Mouse (Mus musculus): Measurements from ENCODE around the gene Klf15. TPM values are rescaled to one million over a fixed set of nuclear protein-coding genes. Genes with fewer than 3 reads are reported as not detected.

Klf15 gene
- polyA plus RNA-seq, 1 experiment = 31.9 TPM

DNA sequence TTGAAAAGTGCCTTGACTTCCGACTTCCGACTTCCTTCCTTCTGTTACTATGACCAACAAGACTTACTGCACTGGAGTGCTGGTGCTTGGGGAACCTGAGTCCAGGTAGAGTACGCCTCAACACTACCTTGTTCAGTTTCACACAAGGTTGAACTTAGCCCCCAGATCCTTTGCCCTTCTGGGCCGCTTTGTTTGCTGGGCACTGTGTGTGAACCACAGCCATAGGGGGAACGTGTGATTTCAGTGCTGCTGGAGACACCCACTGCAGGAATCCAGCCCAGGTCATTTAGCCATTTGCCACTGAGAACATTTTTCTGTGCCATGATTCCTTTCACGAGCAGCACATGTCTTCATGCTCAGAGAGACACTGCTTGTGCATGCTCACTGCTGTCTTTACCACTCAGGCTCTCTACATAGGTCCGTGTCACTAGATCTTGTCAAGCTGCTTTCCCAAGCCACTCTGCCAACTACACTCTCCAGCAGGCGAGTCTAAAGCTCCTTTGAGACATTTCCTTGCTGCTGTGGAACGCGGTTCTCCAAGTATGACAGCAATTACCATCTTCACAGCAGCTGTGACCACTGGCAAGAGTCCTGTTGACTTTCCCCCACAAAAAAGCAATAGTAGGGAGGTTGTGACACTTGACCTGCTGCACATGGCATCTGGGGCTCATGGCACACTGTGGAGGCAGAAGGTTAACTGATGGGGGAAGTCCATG, 26.0 kb upstream of the Klf15 start:
- Histone ChIP-seq H3K27ac (ENCODE audit: insufficient read depth, low read length) (no peak overlapping the region), H3K4me3 (ENCODE audit: insufficient read depth, low read length) (no peak overlapping the region), H3K4me1 (ENCODE audit: control insufficient read depth, insufficient read depth, low read length) (no peaks in the 10 kb centered on the region; the same call in 1 of the 2 replicates)
- TF ChIP-seq CTCF (IDR thresholded peaks at IDR 0.05; ENCODE audit: extremely low read depth, insufficient read depth, low read length) (no peak), POLR2A (IDR thresholded peaks at IDR 0.05; ENCODE audit: extremely low read depth, insufficient read depth, low read length) (no peak)

DNA sequence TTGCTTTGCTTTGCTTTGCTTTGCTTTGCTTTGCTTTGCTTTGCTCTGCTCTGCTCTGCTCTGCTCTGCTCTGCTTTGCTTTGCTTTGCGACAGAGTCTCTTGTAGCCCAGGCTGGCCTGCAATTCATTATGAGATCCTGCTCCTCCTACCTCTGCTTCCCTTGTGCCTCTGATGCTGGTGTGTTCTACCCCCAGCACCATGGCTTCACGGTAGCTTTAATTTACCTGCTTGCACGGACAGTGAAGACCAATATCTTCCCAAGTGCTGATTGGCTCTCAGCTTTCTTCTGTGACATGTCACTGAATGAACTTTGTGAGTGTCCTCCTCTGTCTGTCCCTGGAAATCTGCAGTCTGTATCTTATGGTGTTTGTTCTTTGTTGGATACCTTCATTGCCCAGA, 25.3 kb upstream of the Klf15 start:
- H3K27ac ChIP-seq (ENCODE audit: insufficient read depth, low read length) = no peak overlapping the region
- TF ChIP-seq CTCF (IDR thresholded peaks at IDR 0.05; ENCODE audit: extremely low read depth, insufficient read depth, low read length) (no peak), POLR2A (IDR thresholded peaks at IDR 0.05; ENCODE audit: extremely low read depth, insufficient read depth, low read length) (no peak)
- H3K4me1 ChIP-seq (ENCODE audit: control insufficient read depth, insufficient read depth, low read length) = no peaks in the 10 kb centered on the region; the same call in 1 of the 2 replicates
- no peak overlapping the region for H3K4me3 ChIP-seq (ENCODE audit: insufficient read depth, low read length)

DNA sequence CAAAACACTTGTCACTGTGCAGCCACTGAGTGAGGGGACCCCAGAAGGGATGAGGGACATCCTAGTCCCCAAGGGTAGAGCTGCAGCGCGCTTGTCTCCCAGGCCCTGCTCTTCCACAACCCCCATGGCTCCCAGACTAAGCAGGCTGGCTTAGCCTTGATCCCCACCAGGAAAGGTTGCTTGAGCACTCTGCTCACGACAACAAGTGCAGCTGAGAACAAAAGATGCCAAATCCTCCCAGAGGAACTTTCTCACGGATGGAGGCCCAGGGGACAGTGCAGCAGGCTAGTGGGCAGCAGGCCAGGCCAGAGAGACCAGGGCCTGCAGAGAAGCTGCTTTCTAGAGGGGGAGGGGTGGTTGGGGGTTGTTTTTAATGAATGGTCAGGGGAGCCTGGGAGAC, 15.5 kb upstream of the Klf15 start:
- TF ChIP-seq POLR2A (IDR thresholded peaks at IDR 0.05; ENCODE audit: extremely low read depth, insufficient read depth, low read length) = no peak
- TF ChIP-seq CTCF (IDR thresholded peaks at IDR 0.05; ENCODE audit: extremely low read depth, insufficient read depth, low read length) = no peak
- Histone ChIP-seq H3K27ac (ENCODE audit: insufficient read depth, low read length) (no peak overlapping the region), H3K4me1 (ENCODE audit: control insufficient read depth, insufficient read depth, low read length) (no peaks in the 10 kb centered on the region), H3K4me3 (ENCODE audit: insufficient read depth, low read length) (no peak overlapping the region)

DNA sequence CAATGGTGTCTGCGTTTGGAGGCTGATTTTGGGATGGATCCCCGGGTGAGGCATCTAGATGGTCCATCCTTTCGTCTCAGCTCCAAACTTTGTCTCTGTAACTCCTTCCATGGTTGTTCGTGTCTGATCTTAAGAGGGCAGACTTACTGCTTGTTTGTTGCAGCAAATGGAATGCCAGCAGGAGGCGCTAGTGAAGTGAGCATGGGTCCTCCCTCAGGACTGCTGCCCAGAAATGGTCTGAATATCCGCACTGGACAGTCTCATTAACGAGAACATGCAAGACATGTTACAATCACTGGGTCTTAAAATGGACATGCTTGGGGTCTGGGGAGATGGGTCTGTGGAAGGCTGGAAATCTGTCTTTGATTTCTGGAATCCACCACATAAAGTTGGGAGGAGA, 12.2 kb upstream of the Klf15 start:
- H3K27ac ChIP-seq (ENCODE audit: insufficient read depth, low read length) = no peak overlapping the region
- no peaks in the 10 kb centered on the region for H3K4me1 ChIP-seq (ENCODE audit: control insufficient read depth, insufficient read depth, low read length)
- no peak overlapping the region for H3K4me3 ChIP-seq (ENCODE audit: insufficient read depth, low read length)
- TF ChIP-seq CTCF (IDR thresholded peaks at IDR 0.05; ENCODE audit: extremely low read depth, insufficient read depth, low read length) (peak; percentile 87), POLR2A (IDR thresholded peaks at IDR 0.05; ENCODE audit: extremely low read depth, insufficient read depth, low read length) (no peak)

DNA sequence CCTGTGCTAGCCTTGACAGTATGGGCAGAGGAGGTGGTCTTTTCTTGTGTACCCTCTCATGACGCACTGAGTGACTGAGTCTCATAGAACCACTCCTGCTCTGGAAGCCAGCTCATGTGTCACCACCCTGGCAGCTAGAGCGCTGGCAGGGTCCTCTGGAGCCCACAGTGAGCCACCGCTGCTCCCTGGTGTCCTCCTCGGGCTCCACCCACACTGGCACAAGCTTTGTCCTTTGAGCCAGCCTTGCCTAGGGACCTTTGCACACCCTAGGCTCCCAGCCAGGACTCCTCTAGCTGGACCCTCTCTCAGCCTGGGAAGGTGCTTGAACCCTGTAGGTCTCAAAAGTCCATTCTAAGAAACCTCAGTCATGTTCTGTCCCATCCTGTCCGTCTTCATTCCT, 11.7 kb upstream of the Klf15 start:
- no peaks in the 10 kb centered on the region for H3K4me1 ChIP-seq (ENCODE audit: control insufficient read depth, insufficient read depth, low read length)
- no peak for TF ChIP-seq POLR2A (IDR thresholded peaks at IDR 0.05; ENCODE audit: extremely low read depth, insufficient read depth, low read length)
- no peak for TF ChIP-seq CTCF (IDR thresholded peaks at IDR 0.05; ENCODE audit: extremely low read depth, insufficient read depth, low read length)
- H3K27ac ChIP-seq (ENCODE audit: insufficient read depth, low read length) = no peak overlapping the region
- H3K4me3 ChIP-seq (ENCODE audit: insufficient read depth, low read length) = no peak overlapping the region

DNA sequence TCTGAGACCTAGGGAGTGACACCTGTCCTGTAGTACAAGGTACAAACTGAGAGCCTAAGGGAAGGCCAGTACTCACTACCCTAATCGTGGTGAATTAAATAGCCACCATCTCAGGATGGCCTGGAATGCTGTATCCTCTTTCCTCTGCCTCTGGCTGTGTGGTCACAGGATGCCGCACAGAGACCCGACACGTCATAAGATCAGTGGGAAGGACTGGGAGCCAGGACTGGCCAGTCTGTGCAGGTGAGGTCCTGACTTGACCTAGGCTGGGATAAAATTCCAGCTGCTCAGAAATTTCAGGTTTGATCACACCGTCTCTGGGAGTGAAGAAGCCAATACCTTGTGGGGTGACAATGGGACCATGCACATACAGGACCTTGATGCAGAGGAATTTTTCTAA, 10.9 kb upstream of the Klf15 start:
- Histone ChIP-seq H3K27ac (ENCODE audit: insufficient read depth, low read length) (no peak overlapping the region), H3K4me3 (ENCODE audit: insufficient read depth, low read length) (no peak overlapping the region), H3K4me1 (ENCODE audit: control insufficient read depth, insufficient read depth, low read length) (no peaks in the 10 kb centered on the region)
- no peak for TF ChIP-seq CTCF (IDR thresholded peaks at IDR 0.05; ENCODE audit: extremely low read depth, insufficient read depth, low read length)
- TF ChIP-seq POLR2A (IDR thresholded peaks at IDR 0.05; ENCODE audit: extremely low read depth, insufficient read depth, low read length) = no peak

DNA sequence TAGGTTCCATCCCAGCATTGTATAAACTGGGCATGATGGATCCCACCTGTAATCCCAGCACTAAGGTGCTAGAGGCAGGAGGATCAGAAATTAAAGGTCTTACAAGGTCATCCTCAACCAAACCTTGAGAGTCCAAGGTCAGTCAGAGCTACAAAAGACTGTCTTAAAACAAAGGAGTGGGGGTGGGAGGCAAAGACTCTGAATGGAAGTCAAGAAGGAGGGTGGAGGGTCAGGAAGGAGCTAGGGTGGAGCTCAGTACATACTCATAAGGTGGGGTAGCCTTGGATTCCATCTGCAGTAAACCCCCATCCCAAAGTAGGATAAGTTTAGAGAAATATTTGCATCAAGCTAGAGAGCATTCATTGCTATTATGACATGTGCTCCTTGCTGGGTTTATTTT, 9.8 kb upstream of the Klf15 start:
- H3K4me3 ChIP-seq (ENCODE audit: insufficient read depth, low read length) = no peak overlapping the region
- no peak for TF ChIP-seq POLR2A (IDR thresholded peaks at IDR 0.05; ENCODE audit: extremely low read depth, insufficient read depth, low read length)
- TF ChIP-seq CTCF (IDR thresholded peaks at IDR 0.05; ENCODE audit: extremely low read depth, insufficient read depth, low read length) = no peak
- no peak overlapping the region for H3K27ac ChIP-seq (ENCODE audit: insufficient read depth, low read length)
- H3K4me1 ChIP-seq (ENCODE audit: control insufficient read depth, insufficient read depth, low read length) = no peaks in the 10 kb centered on the region

DNA sequence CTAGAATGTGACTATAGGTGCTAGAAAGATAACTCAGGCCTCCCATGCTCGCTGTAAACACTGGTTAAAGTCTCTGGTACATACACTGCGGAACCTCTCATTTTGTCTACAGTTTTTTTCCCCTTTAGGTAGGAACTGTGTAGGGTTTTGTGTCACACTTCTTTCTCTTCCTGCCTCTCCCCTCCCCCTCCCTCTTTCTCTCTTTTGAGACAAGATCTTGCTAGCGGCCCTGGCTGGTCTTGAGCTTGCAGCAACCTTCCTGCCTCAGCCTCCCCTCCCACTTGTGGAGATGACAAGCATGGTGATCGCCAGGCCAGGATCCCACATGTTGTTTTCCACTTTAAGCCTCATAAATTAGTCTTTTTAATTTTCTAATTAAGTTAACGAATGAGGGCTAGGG, 8.6 kb upstream of the Klf15 start:
- Histone ChIP-seq H3K4me3 (ENCODE audit: insufficient read depth, low read length) (no peak overlapping the region), H3K27ac (ENCODE audit: insufficient read depth, low read length) (no peak overlapping the region), H3K4me1 (ENCODE audit: control insufficient read depth, insufficient read depth, low read length) (no peaks in the 10 kb centered on the region)
- TF ChIP-seq POLR2A (IDR thresholded peaks at IDR 0.05; ENCODE audit: extremely low read depth, insufficient read depth, low read length) (no peak), CTCF (IDR thresholded peaks at IDR 0.05; ENCODE audit: extremely low read depth, insufficient read depth, low read length) (no peak)

DNA sequence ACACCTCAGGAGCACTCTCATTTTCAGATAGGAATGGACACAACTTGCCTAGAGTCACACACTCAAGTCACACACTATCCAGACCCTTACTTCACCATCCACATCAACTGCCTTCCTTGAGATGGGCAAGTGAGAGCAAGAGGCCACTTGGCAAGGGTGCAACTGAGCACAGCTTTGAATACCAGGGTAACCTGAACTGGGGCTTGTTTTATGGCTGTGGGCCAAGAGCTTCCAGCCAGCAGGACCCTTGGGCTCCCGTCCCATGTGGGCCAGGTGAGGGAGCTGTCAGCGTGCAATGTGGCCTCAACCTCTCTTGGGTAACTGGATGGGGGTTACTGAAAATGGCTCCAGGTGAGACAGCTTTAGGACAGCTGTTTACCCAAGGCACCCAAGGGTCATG, 5.0 kb upstream of the Klf15 start:
- no peaks in the 10 kb centered on the region for H3K4me1 ChIP-seq (ENCODE audit: control insufficient read depth, insufficient read depth, low read length)

DNA sequence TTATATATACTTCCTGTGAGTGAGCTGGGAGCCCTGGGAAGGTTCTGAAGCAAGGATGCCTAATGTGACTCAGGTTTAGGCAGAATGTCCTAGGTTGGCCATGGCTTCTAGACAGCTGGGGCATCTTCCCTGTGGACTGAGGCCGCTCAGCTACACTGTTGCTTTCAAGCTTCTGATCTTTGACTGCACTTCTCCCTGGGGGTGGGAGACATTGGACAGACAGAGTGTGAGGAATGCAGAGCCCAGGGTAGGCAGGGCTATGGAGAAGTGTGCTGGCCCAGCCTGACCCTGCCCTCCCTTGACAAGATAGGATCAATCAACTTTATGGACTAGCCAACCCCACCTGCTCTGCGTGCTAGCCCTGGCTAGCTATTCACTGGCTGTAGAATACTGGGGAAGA, 1.2 kb upstream of the Klf15 start:
- no peak for TF ChIP-seq CTCF (IDR thresholded peaks at IDR 0.05; ENCODE audit: extremely low read depth, insufficient read depth, low read length)
- no peaks in the 10 kb centered on the region; the same call in 1 of the 2 replicates for H3K4me1 ChIP-seq (ENCODE audit: control insufficient read depth, insufficient read depth, low read length)

More for the DNA sequence above, 5.0 kb upstream of the Klf15 start:
- Histone ChIP-seq H3K4me3 (ENCODE audit: insufficient read depth, low read length) (no peak overlapping the region), H3K27ac (ENCODE audit: insufficient read depth, low read length) (no peak overlapping the region)
- TF ChIP-seq POLR2A (IDR thresholded peaks at IDR 0.05; ENCODE audit: extremely low read depth, insufficient read depth, low read length) = no peak
- TF ChIP-seq CTCF (IDR thresholded peaks at IDR 0.05; ENCODE audit: extremely low read depth, insufficient read depth, low read length) = no peak

More for the DNA sequence above, 1.2 kb upstream of the Klf15 start:
- no peak overlapping the region for H3K4me3 ChIP-seq (ENCODE audit: insufficient read depth, low read length)
- no peak overlapping the region for H3K27ac ChIP-seq (ENCODE audit: insufficient read depth, low read length)

Measured in cortical plate, adult 2 months (tissue).